Mouse (Mus musculus) heart, adult 9 months (tissue): ENCODE data around the gene Fam89b.

ENCODE experiments used
- DNase-seq, 2 experiments: peaks; one replicate each; pipeline ENCODE4 v3.0.0; 2022; ENCODE audit warnings: low spot score in 2 of 2

Gene Fam89b

DNA sequence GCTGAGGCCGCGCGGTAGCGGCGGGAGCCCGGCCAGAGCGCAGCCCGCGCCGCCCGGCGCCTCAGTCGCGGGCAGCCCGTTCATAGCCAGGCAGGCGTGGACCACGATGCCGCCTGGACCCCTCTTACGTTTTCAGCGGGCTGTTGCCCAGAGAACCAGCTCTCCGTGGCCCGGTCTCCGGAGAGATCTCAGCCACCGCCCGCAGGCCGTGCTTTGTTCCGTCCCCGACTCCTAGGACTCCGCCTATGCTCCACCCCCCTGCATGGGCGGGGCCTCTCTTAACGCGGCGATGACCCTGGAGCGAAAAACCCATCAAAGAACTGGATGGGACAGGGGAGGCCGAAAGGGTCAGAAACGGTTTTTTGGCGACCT lies at the start of gene Fam89b:
Fam89b (minus strand) TSS at position 210 of the 372 bp plus-strand sequence.
- DNase-seq = peak; percentile 90 to 92

GRCm38 (mm10) chr19:5778312-5778711 lies 48.9 kb upstream of the Fam89b start:
- no peak for DNase-seq

DNA sequence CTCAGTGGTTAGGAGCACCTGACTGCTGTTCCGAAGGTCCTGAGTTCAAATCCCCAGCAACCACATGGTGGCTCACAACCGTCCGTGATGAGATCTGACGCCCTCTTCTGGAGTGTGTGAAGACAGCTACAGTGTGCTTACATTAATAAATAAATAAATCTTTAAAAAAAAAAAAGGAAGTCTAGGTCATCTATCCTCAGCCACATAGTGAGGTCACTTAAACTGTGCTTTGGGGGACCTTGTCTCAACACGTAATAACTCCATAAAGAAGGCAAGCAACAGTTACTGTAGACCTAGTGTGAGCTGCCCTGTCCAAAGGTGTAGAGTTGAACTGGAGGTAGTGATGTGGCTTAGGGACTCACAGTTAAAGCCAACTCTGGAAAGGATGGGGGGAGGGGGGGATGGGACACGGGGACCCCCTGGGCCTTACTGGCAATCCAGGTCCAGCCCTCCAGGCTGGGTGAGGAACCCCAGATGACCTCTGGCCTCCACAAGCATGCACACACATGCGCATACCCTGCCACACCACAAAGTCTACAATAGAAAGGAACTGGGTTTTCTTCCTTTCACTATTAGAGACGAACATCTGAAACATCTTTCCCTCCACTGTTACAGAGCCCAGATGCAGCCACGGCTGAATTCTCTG lies 48.1 kb upstream of the Fam89b start:
- DNase-seq = no peak

GRCm38 (mm10) chr19:5770925-5771860 lies 41.7 kb upstream of the Fam89b start, which contains the start of gene Scyl1:
Gene Scyl1, minus strand, starts transcription at chr19:5771419.
- peak; percentile 94 to 96 for DNase-seq

GRCm38 (mm10) chr19:5770311-5770710 lies 40.9 kb upstream of the Fam89b start:
- peak in 1 of 2 experiments; percentile 17 for DNase-seq

- DNase-seq = no peak
These were observed 37.8 kb upstream of the Fam89b start for GRCm38 (mm10) chr19:5767271-5767670.

GRCm38 (mm10) chr19:5763163-5763562 lies 33.7 kb upstream of the Fam89b start:
- DNase-seq = no peak

DNA sequence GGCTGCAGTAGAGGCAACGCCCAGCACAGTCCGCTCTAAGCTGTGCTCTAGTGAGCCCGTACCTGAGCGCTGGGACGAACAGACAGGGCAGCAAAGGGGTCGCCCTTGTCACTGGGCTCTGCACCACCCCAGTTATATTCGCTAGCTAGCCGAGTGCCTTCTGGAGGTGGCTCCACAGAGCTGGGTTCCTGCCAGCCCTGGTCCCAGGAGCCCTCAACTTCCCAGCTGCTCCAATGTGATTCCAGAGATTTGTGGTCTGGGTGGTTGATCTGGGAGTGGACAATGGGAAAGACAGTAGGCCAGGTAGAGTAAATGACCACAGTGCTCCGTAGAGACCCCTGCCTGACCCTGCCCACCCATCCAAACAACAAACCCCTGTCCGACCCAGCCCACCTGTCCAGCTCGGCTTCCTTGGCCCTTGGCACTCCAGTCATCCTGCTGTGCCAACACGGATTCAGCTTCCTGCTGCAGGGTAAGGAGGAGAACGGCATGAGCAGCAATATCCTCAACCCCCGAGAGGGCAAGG lies 29.5 kb upstream of the Fam89b start:
- DNase-seq = no peak

DNA sequence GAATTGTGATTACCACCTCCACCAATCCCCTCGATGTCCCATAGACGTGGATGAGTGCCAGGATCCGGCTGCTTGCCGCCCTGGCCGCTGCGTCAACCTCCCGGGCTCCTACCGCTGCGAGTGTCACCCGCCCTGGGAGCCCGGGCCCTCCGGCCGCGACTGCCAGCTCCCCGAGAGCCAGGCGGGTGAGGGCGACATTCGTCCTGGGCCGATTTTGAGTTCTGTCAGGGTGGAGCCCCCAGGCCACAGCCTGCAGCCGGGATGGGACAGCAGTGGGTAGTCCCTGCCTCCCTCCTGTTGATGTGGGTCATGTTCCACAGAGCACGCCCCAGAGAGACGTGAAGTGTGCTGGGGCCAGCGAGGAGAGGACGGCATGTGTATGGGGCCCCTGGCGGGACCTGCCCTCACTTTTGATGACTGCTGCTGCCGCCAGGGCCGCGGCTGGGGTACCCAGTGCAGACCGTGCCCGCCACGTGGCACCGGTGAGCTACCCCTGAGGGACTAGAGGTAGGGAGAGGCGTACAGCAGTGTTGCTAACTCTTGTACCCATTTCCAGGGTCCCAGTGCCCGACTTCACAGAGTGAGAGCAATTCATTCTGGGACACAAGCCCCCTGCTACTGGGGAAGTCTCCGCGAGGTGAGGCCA lies 27.7 kb upstream of the Fam89b start:
- no peak for DNase-seq

DNA sequence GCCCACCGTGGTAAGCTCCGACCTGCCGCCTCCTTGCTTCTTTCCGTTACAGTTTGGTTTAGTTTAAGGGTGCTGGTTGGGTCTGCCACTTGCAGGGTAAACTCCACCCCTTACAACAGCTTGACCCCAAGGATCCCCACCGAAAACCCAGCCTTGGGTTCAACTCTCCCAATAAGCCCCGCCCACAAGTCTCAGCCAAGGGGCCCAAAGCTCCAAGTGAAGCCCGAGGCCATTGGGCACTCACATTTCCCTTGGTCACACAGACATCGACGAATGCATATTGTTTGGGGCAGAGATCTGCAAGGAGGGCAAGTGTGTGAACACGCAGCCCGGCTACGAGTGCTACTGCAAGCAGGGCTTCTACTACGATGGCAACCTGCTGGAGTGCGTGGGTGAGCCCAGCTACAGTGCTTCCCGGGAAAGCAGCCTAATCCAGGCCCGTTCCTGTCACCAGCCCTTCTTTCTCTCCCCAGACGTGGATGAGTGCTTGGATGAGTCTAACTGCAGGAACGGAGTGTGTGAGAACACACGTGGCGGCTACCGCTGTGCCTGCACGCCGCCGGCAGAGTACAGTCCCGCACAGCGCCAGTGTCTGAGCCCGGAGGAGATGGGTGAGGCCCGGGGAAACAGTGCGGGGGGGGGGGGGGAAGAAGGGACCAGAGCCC lies 27.0 kb upstream of the Fam89b start:
- DNase-seq = no peak

DNA sequence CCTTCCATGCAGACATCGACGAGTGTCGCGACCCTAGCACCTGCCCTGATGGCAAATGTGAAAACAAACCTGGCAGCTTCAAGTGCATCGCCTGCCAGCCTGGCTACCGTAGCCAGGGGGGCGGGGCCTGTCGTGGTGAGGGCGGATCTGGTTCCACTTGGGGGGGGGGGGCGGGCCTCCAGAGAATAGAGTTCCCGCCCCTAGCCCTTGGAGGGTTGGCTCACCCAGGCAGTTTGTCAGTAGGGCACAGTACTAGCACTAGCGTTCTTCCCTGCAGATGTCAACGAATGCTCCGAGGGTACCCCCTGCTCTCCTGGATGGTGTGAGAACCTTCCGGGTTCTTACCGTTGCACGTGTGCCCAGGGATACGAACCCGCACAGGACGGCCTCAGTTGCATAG lies 22.3 kb upstream of the Fam89b start:
- DNase-seq = no peak

GRCm38 (mm10) chr19:5750951-5751350 lies 21.5 kb upstream of the Fam89b start:
- DNase-seq = no peak

- DNase-seq = no peak
These were observed 20.0 kb upstream of the Fam89b start for GRCm38 (mm10) chr19:5749476-5749875.

DNA sequence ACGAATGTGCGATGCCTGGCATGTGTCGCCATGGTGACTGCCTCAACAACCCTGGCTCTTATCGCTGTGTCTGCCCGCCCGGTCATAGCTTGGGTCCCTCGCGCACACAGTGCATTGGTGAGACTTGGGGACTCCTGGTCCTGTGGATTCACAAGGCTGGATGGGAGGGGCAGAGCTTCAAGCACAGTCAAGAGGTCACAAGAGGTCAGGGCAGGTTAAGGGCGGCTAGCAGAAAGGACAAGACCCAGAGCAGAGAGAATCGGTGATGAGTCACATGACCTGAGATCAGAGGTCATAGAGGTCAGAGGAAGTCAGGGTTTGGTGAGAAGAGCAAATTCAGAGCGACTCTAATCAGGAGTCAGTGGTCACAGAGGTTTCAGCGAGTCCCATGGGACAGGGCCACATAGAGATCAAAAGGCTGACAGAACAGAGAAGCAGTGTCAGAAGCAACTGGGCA lies 17.5 kb upstream of the Fam89b start:
- DNase-seq = no peak

GRCm38 (mm10) chr19:5745756-5746710 lies 16.6 kb upstream of the Fam89b start:
- DNase-seq = no peak

GRCm38 (mm10) chr19:5743576-5743975 lies 14.1 kb upstream of the Fam89b start:
- no peak for DNase-seq

DNA sequence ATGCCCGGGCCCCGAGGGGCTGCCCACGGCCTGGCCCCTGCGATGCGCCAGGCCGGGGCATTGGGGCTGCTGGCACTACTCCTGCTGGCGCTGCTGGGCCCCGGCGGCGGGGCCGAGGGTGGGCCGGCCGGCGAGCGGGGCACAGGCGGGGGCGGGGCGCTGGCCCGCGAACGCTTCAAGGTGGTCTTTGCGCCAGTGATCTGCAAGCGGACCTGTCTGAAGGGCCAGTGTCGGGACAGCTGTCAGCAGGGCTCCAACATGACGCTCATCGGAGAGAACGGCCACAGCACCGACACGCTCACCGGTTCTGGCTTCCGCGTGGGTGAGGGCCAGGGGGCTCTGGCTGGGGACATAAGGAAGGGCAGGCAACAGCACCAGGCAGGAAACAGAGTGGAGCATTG lies 12.8 kb upstream of the Fam89b start:
- DNase-seq = no peak

- peak; percentile 82 to 86 for DNase-seq
These were observed 12.3 kb upstream of the Fam89b start for GRCm38 (mm10) chr19:5741641-5742240.

GRCm38 (mm10) chr19:5740320-5741317 lies 11.2 kb upstream of the Fam89b start, which contains the start of gene Ltbp3:
Gene Ltbp3, plus strand, starts transcription at chr19:5740904.
- peak; percentile 70 to 78 for DNase-seq
